Mouse (Mus musculus) heart, embryonic 10.5 days (tissue): ENCODE data around the gene Rab3gap2. TPM values are rescaled to one million over a fixed set of nuclear protein-coding genes. Genes with fewer than 3 reads are reported as not detected.

Experiments
- DNase-seq: peaks from one replicate; pipeline ENCODE4 v3.0.0-alpha.2; 2017; ENCODE audit warnings: low spot score
- H3K27ac ChIP-seq: fragments of 300-500 bp; sonication (generic); 2 replicates; pipeline ENCODE4 v1.5.1; 2016; ENCODE audit warnings: mild to moderate bottlenecking
- H3K27me3 ChIP-seq: fragments of 300-500 bp; sonication (generic); 2 replicates; pipeline ENCODE4 v1.6.1; 2016; ENCODE audit warnings: mild to moderate bottlenecking; ENCODE audit not compliant: poor library complexity, insufficient read depth, severe bottlenecking
- H3K36me3 ChIP-seq: fragments of 300-500 bp; sonication (generic); 2 replicates; pipeline ENCODE4 v1.6.1; 2016; ENCODE audit warnings: mild to moderate bottlenecking, moderate library complexity
- H3K4me1 ChIP-seq: fragments of 300-500 bp; sonication (generic); 2 replicates; pipeline ENCODE4 v1.6.1; 2016; ENCODE audit warnings: mild to moderate bottlenecking
- H3K4me3 ChIP-seq: fragments of 300-500 bp; sonication (generic); 2 replicates; pipeline ENCODE4 v1.5.1; 2016; ENCODE audit warnings: mild to moderate bottlenecking, moderate library complexity
- H3K9me3 ChIP-seq: fragments of 300-500 bp; sonication (generic); 2 replicates; pipeline ENCODE4 v1.6.1; 2016; ENCODE audit warnings: mild to moderate bottlenecking, moderate library complexity
- WGBS: fragments of 180-500 bp; shearing (Covaris S2); methylation state at CpG from one replicate; pipeline ENCODE4 v1.1.7; 2016; 5-methylcytosine and 5-hydroxymethylcytosine counted together
- polyA plus RNA-seq: library from polyadenylated mRNA; unstranded; fragments of >200 nt; fragmentation: Nextera tagmentation; extraction: Ambion mirVana; gene quantifications from 2 replicates; pipeline ENCODE4 v1.2.1, GENCODE M21; 2016

The Rab3gap2 gene
- polyA plus RNA-seq, 1 experiment from 2014 or later, result 19.2 TPM

- 6% methylated on average over 23 of the region's 23 CpGs for WGBS
- peaks cover 4% of the 10 kb centered on the region; the same call in 1 of the 2 replicates for H3K36me3 ChIP-seq
- no peaks in the 10 kb centered on the region; the same call in 1 of the 2 replicates for H3K27me3 ChIP-seq
- H3K9me3 ChIP-seq, result no peaks in the 10 kb centered on the region
- peak overlapping the region; percentile 90 for H3K4me3 ChIP-seq
- H3K27ac ChIP-seq, result peak overlapping the region; percentile 91
- no peak for DNase-seq
- peaks cover 14% of the 10 kb centered on the region for H3K4me1 ChIP-seq
Observed at GRCm38 (mm10) chr1:185203196-185203908, 565 bp upstream of the Rab3gap2 start.

GRCm38 (mm10) chr1:185205090-185205489 is 1.2 kb downstream of the Rab3gap2 start:
- H3K36me3 ChIP-seq, result peaks cover 10% of the 10 kb centered on the region; the same call in 1 of the 2 replicates
- WGBS, result 63% methylated on average over 8 of the region's 8 CpGs
- no peak for DNase-seq
- H3K27me3 ChIP-seq, result no peaks in the 10 kb centered on the region; the same call in 1 of the 2 replicates
- peak overlapping the region; percentile 90 for H3K4me3 ChIP-seq
- no peak overlapping the region for H3K27ac ChIP-seq
- peaks cover 18% of the 10 kb centered on the region for H3K4me1 ChIP-seq
- no peaks in the 10 kb centered on the region for H3K9me3 ChIP-seq

GRCm38 (mm10) chr1:185207851-185208595 is 4.1 kb downstream of the Rab3gap2 start:
- Histone ChIP-seq H3K9me3 (no peaks in the 10 kb centered on the region), H3K27me3 (no peaks in the 10 kb centered on the region), H3K36me3 (peaks cover 16% of the 10 kb centered on the region; the same call in 1 of the 2 replicates), H3K4me1 (peaks cover 18% of the 10 kb centered on the region), H3K4me3 (no peak overlapping the region), H3K27ac (no peak overlapping the region)
- DNase-seq, result no peak
- 90% methylated on average over 13 of the region's 13 CpGs for WGBS

GRCm38 (mm10) chr1:185208766-185209165 is 4.8 kb downstream of the Rab3gap2 start:
- no peak for DNase-seq
- no peak overlapping the region for H3K4me3 ChIP-seq
- no peak overlapping the region for H3K27ac ChIP-seq
- 94% methylated on average over 8 of the region's 8 CpGs for WGBS
- peaks cover 18% of the 10 kb centered on the region for H3K4me1 ChIP-seq
- no peaks in the 10 kb centered on the region for H3K27me3 ChIP-seq
- peaks cover 16% of the 10 kb centered on the region; the same call in 1 of the 2 replicates for H3K36me3 ChIP-seq
- H3K9me3 ChIP-seq, result no peaks in the 10 kb centered on the region

GRCm38 (mm10) chr1:185209641-185210176 is 5.8 kb downstream of the Rab3gap2 start:
- WGBS, result 38% methylated on average over 8 of the region's 8 CpGs
- DNase-seq, result no peak
- no peak overlapping the region for H3K27ac ChIP-seq

GRCm38 (mm10) chr1:185216360-185216759 is 12.4 kb downstream of the Rab3gap2 start:
- no peak overlapping the region for H3K27ac ChIP-seq
- H3K4me1 ChIP-seq, result 0 out of 2 replicates have a peak, but pooled peaks cover 4% of the 10 kb centered on the region
- DNase-seq, result no peak
- no peak overlapping the region for H3K4me3 ChIP-seq
- H3K27me3 ChIP-seq, result no peaks in the 10 kb centered on the region
- peaks cover 14% of the 10 kb centered on the region; the same call in 1 of the 2 replicates for H3K36me3 ChIP-seq
- H3K9me3 ChIP-seq, result no peaks in the 10 kb centered on the region
- WGBS, result 51% methylated on average over 5 of the region's 5 CpGs

More at GRCm38 (mm10) chr1:185209641-185210176, 5.8 kb downstream of the Rab3gap2 start:
- Histone ChIP-seq H3K27me3 (no peaks in the 10 kb centered on the region), H3K9me3 (no peaks in the 10 kb centered on the region), H3K4me3 (no peak overlapping the region), H3K4me1 (peaks cover 14% of the 10 kb centered on the region), H3K36me3 (peaks cover 20% of the 10 kb centered on the region; the same call in 1 of the 2 replicates)

- Histone ChIP-seq H3K4me1 (0 out of 2 replicates have a peak, but pooled peaks cover 4% of the 10 kb centered on the region), H3K36me3 (peaks cover 14% of the 10 kb centered on the region; the same call in 1 of the 2 replicates), H3K27me3 (no peaks in the 10 kb centered on the region), H3K9me3 (no peaks in the 10 kb centered on the region), H3K4me3 (no peak overlapping the region), H3K27ac (no peak overlapping the region)
- no peak for DNase-seq
- WGBS, result 59% methylated on average over 2 of the region's 2 CpGs
Observed at GRCm38 (mm10) chr1:185216762-185217161, 12.8 kb downstream of the Rab3gap2 start.

GRCm38 (mm10) chr1:185217966-185218365 is 14.0 kb downstream of the Rab3gap2 start:
- no peak for DNase-seq
- Histone ChIP-seq H3K27me3 (no peaks in the 10 kb centered on the region), H3K27ac (no peak overlapping the region), H3K4me1 (0 out of 2 replicates have a peak, but pooled peaks cover 4% of the 10 kb centered on the region), H3K9me3 (no peaks in the 10 kb centered on the region), H3K4me3 (no peak overlapping the region), H3K36me3 (peaks cover 21% of the 10 kb centered on the region)
- WGBS, result 85% methylated on average over 5 of the region's 5 CpGs

GRCm38 (mm10) chr1:185226889-185227288 is 23.0 kb downstream of the Rab3gap2 start:
- no peak for DNase-seq
- WGBS, result 90% methylated on average over 6 of the region's 6 CpGs

GRCm38 (mm10) chr1:185227766-185228165 is 23.8 kb downstream of the Rab3gap2 start:
- Histone ChIP-seq H3K4me1 (peaks cover 8% of the 10 kb centered on the region), H3K4me3 (no peak overlapping the region), H3K36me3 (peaks cover 21% of the 10 kb centered on the region), H3K27ac (no peak overlapping the region), H3K27me3 (no peaks in the 10 kb centered on the region), H3K9me3 (no peaks in the 10 kb centered on the region)
- WGBS, result 85% methylated on average over 7 of the region's 7 CpGs
- DNase-seq, result no peak

More at GRCm38 (mm10) chr1:185226889-185227288, 23.0 kb downstream of the Rab3gap2 start:
- H3K4me1 ChIP-seq, result peaks cover 8% of the 10 kb centered on the region
- H3K9me3 ChIP-seq, result no peaks in the 10 kb centered on the region
- H3K4me3 ChIP-seq, result no peak overlapping the region
- no peaks in the 10 kb centered on the region for H3K27me3 ChIP-seq
- H3K27ac ChIP-seq, result no peak overlapping the region
- H3K36me3 ChIP-seq, result peaks cover 29% of the 10 kb centered on the region

GRCm38 (mm10) chr1:185229406-185230201 is 25.7 kb downstream of the Rab3gap2 start:
- H3K9me3 ChIP-seq, result no peaks in the 10 kb centered on the region
- peak; percentile 84 for DNase-seq
- H3K27ac ChIP-seq, result peak overlapping the region; percentile 69; the same call in 1 of the 2 replicates
- no peak overlapping the region for H3K4me3 ChIP-seq
- 50% methylated on average over 7 of the region's 7 CpGs for WGBS
- H3K4me1 ChIP-seq, result peaks cover 12% of the 10 kb centered on the region
- peaks cover 25% of the 10 kb centered on the region for H3K36me3 ChIP-seq
- no peaks in the 10 kb centered on the region for H3K27me3 ChIP-seq

- no peaks in the 10 kb centered on the region for H3K9me3 ChIP-seq
- H3K27ac ChIP-seq, result no peak overlapping the region
- no peaks in the 10 kb centered on the region for H3K27me3 ChIP-seq
- peaks cover 48% of the 10 kb centered on the region for H3K36me3 ChIP-seq
- H3K4me3 ChIP-seq, result no peak overlapping the region
- WGBS, result 90% methylated on average over 5 of the region's 5 CpGs
- 0 out of 2 replicates have a peak, but pooled peaks cover 4% of the 10 kb centered on the region for H3K4me1 ChIP-seq
- DNase-seq, result no peak
Observed at GRCm38 (mm10) chr1:185235837-185236236, 31.9 kb downstream of the Rab3gap2 start.
